Mouse (Mus musculus) limb, embryonic 12.5 days (tissue): ENCODE measurements around the gene Ppp1r12b. TPM values are rescaled to one million over a fixed set of nuclear protein-coding genes. Genes with fewer than 3 reads are reported as not detected.
A peak's percentile ranks its signal among the peaks of the same experiment; 100 is the strongest.

ENCODE experiments used
- ATAC-seq: fragments of 200-750 bp; cut with Nextera tagmentation; 2 replicates; pipeline ENCODE4 v1.8.0; 2017; ENCODE audit warnings: low read depth, moderate TSS enrichment; ENCODE audit not compliant: insufficient number of reproducible peaks, insufficient read depth, low FRiP score, low TSS enrichment
- H3K27ac ChIP-seq: fragments of 300-500 bp; sonication (generic); 2 replicates; pipeline ENCODE4 v1.5.1; 2016; ENCODE audit warnings: mild to moderate bottlenecking, moderate library complexity
- H3K27me3 ChIP-seq: fragments of 300-500 bp; sonication (generic); 2 replicates; pipeline ENCODE4 v1.6.1; 2016; ENCODE audit warnings: mild to moderate bottlenecking, moderate library complexity
- H3K36me3 ChIP-seq: fragments of 300-500 bp; sonication (generic); 2 replicates; pipeline ENCODE4 v1.6.1; 2016; ENCODE audit warnings: mild to moderate bottlenecking, moderate library complexity
- H3K4me1 ChIP-seq: fragments of 300-500 bp; sonication (generic); replicated peaks from 2 replicates; pipeline ENCODE4 v1.6.1; 2016
- H3K4me2 ChIP-seq: fragments of 300-500 bp; sonication (generic); 2 replicates; pipeline ENCODE4 v1.6.1; 2016; ENCODE audit warnings: mild to moderate bottlenecking, moderate library complexity
- H3K4me3 ChIP-seq: fragments of 300-500 bp; sonication (generic); replicated peaks from 2 replicates; pipeline ENCODE4 v1.5.1; 2016; ENCODE audit warnings: mild to moderate bottlenecking
- H3K9ac ChIP-seq: fragments of 300-500 bp; sonication (generic); replicated peaks from 2 replicates; pipeline ENCODE4 v1.6.1; 2016; ENCODE audit warnings: mild to moderate bottlenecking, moderate library complexity
- H3K9me3 ChIP-seq: fragments of 300-500 bp; sonication (generic); 2 replicates; pipeline ENCODE4 v1.6.1; 2016; ENCODE audit warnings: mild to moderate bottlenecking, moderate library complexity
- WGBS: fragments of 180-500 bp; shearing (Covaris S2); methylation state at CpG from one replicate; pipeline ENCODE4 v1.1.7; 2016; 5-methylcytosine and 5-hydroxymethylcytosine counted together
- polyA plus RNA-seq: library from polyadenylated mRNA; unstranded; fragments of >200 nt; fragmentation: Nextera tagmentation; extraction: Ambion mirVana; gene quantifications from 2 replicates; pipeline ENCODE4 v1.2.1, GENCODE M21; 2016

Ppp1r12b gene
- polyA plus RNA-seq, 1 experiment from 2014 or later, result 7.7 TPM

- H3K4me3 ChIP-seq, result peak overlapping the region; percentile 51
- peaks cover 21% of the 10 kb centered on the region for H3K4me1 ChIP-seq
- H3K27ac ChIP-seq, result 0 out of 2 replicates have a peak overlapping the region, but pooled peaks have one; percentile 29
- no peaks in the 10 kb centered on the region for H3K36me3 ChIP-seq
- H3K9ac ChIP-seq, result peak overlapping the region; percentile 56
- no peaks in the 10 kb centered on the region for H3K9me3 ChIP-seq
- peak; percentile 52 for ATAC-seq
- WGBS, result 30% methylated on average over 48 of the region's 48 CpGs
- peak overlapping the region; percentile 93 for H3K4me2 ChIP-seq
- H3K27me3 ChIP-seq, result peaks cover 29% of the 10 kb centered on the region
Measured at GRCm38 (mm10) chr1:134987173-134987961, 31.6 kb upstream of the Ppp1r12b start.

GRCm38 (mm10) chr1:134972920-134973319, 17.2 kb upstream of the Ppp1r12b start:
- Histone ChIP-seq H3K27ac (no peak overlapping the region), H3K4me3 (no peak overlapping the region), H3K4me2 (no peak overlapping the region), H3K4me1 (0 out of 2 replicates have a peak, but pooled peaks cover 10% of the 10 kb centered on the region), H3K36me3 (peaks cover 66% of the 10 kb centered on the region), H3K9me3 (no peaks in the 10 kb centered on the region), H3K9ac (no peak overlapping the region), H3K27me3 (no peaks in the 10 kb centered on the region)
- 62% methylated on average over 1 of the region's 1 CpGs for WGBS
- ATAC-seq, result no peak

- Histone ChIP-seq H3K4me3 (no peak overlapping the region), H3K27me3 (no peaks in the 10 kb centered on the region), H3K9ac (no peak overlapping the region), H3K4me2 (no peak overlapping the region), H3K36me3 (peaks cover 32% of the 10 kb centered on the region), H3K9me3 (no peaks in the 10 kb centered on the region), H3K4me1 (peaks cover 11% of the 10 kb centered on the region), H3K27ac (no peak overlapping the region)
- ATAC-seq, result no peak
- WGBS, result 95% methylated on average over 2 of the region's 2 CpGs
Measured at GRCm38 (mm10) chr1:134965430-134965829, 9.7 kb upstream of the Ppp1r12b start.

- 5% methylated on average over 11 of the region's 11 CpGs for WGBS
- Histone ChIP-seq H3K4me2 (peak overlapping the region; percentile 69), H3K27ac (peak overlapping the region; percentile 45; the same call in 1 of the 2 replicates), H3K4me3 (peak overlapping the region; percentile 68), H3K9ac (peak overlapping the region; percentile 57; the same call in 1 of the 2 replicates), H3K9me3 (no peaks in the 10 kb centered on the region), H3K4me1 (peaks cover 11% of the 10 kb centered on the region), H3K27me3 (no peaks in the 10 kb centered on the region), H3K36me3 (peaks cover 6% of the 10 kb centered on the region)
- 0 out of 2 replicates have a peak, but pooled peaks have one; percentile 34 for ATAC-seq
Measured at GRCm38 (mm10) chr1:134962821-134963220, 7.1 kb upstream of the Ppp1r12b start.

- H3K4me1 ChIP-seq, result peaks cover 11% of the 10 kb centered on the region
- no peaks in the 10 kb centered on the region for H3K27me3 ChIP-seq
- WGBS, result 2% methylated on average over 50 of the region's 50 CpGs
- H3K9ac ChIP-seq, result peak within 1 kb of the TSS; percentile 57
- peak within 1 kb of the TSS; percentile 69 for H3K4me2 ChIP-seq
- no peaks in the 10 kb centered on the region for H3K9me3 ChIP-seq
- ATAC-seq, result peak; percentile 99
- peak within 1 kb of the TSS; percentile 45; the same call in 1 of the 2 replicates for H3K27ac ChIP-seq
- peak within 1 kb of the TSS; percentile 68 for H3K4me3 ChIP-seq
- peaks cover 3% of the 10 kb centered on the region; the same call in 1 of the 2 replicates for H3K36me3 ChIP-seq
Measured at GRCm38 (mm10) chr1:134962053-134962803, 6.5 kb upstream of the Ppp1r12b start, which contains the start of gene Ube2t. Ube2t (plus strand) TSS chr1:134962565.

DNA sequence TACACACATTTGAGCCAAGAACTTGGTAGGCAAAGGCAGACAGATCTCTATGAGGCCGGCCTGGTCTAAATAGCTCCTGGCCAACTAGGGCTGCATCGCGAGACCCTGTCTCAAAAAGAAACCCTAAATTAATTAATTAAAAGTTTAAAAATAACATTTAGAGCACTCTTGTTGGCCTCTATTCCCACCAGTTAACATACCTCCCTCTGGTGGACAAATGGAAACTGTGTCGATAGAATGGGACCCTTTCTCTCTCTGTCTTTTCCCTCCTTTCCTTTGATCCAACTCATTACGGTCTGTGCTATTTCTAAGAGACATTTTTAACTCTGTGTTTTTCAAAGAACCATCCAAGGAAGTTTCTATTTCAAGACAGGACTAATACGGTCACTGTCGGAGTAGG, 4.9 kb upstream of the Ppp1r12b start:
- no peak overlapping the region for H3K4me2 ChIP-seq
- H3K4me1 ChIP-seq, result peaks cover 11% of the 10 kb centered on the region
- H3K36me3 ChIP-seq, result peaks cover 3% of the 10 kb centered on the region; the same call in 1 of the 2 replicates
- no peaks in the 10 kb centered on the region for H3K27me3 ChIP-seq
- no peak for ATAC-seq
- 70% methylated on average over 7 of the region's 7 CpGs for WGBS
- no peak overlapping the region for H3K9ac ChIP-seq
- H3K9me3 ChIP-seq, result no peaks in the 10 kb centered on the region
- no peak overlapping the region for H3K27ac ChIP-seq
- no peak overlapping the region for H3K4me3 ChIP-seq

GRCm38 (mm10) chr1:134955050-134955636, 599 bp downstream of the Ppp1r12b start:
- peak overlapping the region; percentile 90 for H3K27ac ChIP-seq
- no peaks in the 10 kb centered on the region for H3K4me1 ChIP-seq
- H3K4me2 ChIP-seq, result peak overlapping the region; percentile 76
- WGBS, result 4% methylated on average over 16 of the region's 16 CpGs
- peak; percentile 48 for ATAC-seq
- peak overlapping the region; percentile 76 for H3K9ac ChIP-seq
- H3K36me3 ChIP-seq, result no peaks in the 10 kb centered on the region
- H3K27me3 ChIP-seq, result no peaks in the 10 kb centered on the region
- H3K4me3 ChIP-seq, result peak overlapping the region; percentile 76
- H3K9me3 ChIP-seq, result no peaks in the 10 kb centered on the region

DNA sequence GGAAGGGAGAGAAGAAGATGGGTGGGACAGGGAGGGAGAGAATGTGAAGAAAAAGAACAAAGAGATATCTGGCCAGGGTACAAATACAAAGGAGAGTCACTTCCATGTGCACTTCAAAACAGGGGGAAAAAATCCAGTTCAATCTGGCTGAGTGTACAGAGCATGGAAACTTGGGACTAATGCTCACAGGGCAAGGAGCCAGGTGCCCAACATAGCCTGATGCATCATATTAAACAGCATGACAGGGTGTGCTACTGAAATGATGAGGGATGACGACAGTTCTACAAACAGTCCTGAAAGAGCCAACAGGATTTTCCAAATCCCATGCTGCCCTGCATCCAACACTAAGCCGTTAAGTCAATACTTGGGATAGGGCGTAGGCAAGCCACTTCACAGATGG, 5.8 kb downstream of the Ppp1r12b start:
- Histone ChIP-seq H3K9ac (no peak overlapping the region), H3K27me3 (no peaks in the 10 kb centered on the region), H3K9me3 (no peaks in the 10 kb centered on the region), H3K36me3 (no peaks in the 10 kb centered on the region; the same call in 1 of the 2 replicates), H3K4me1 (no peaks in the 10 kb centered on the region), H3K4me2 (no peak overlapping the region), H3K4me3 (no peak overlapping the region), H3K27ac (no peak overlapping the region)
- WGBS, result 89% methylated on average over 3 of the region's 3 CpGs
- no peak for ATAC-seq

DNA sequence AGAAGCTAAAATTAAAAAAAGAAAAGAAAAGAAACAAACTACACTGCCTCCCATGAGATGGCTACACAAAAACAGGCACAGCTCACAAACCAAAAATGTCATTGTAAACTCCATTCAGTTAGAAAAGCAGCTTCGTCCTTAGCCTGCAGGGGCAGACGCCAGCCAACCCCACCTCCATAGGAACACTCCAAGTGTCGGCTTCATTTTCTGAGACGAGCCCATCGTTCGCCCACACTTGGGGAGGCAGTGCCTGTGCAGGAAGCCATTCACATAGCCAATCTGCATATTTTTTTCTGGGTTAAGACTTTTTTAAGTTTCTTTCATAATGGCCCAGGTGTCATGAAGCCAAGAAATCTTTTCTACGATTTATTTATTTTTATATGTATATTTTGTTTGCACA, 8.2 kb downstream of the Ppp1r12b start:
- ATAC-seq, result no peak
- no peaks in the 10 kb centered on the region for H3K27me3 ChIP-seq
- H3K4me3 ChIP-seq, result no peak overlapping the region
- 78% methylated on average over 7 of the region's 7 CpGs for WGBS
- H3K4me2 ChIP-seq, result no peak overlapping the region
- H3K9me3 ChIP-seq, result no peaks in the 10 kb centered on the region
- no peaks in the 10 kb centered on the region for H3K4me1 ChIP-seq
- no peak overlapping the region for H3K9ac ChIP-seq
- no peaks in the 10 kb centered on the region; the same call in 1 of the 2 replicates for H3K36me3 ChIP-seq
- no peak overlapping the region for H3K27ac ChIP-seq

GRCm38 (mm10) chr1:134942898-134943297, 12.8 kb downstream of the Ppp1r12b start:
- ATAC-seq, result no peak
- H3K27ac ChIP-seq, result no peak overlapping the region
- H3K9ac ChIP-seq, result no peak overlapping the region
- H3K4me3 ChIP-seq, result no peak overlapping the region
- no peaks in the 10 kb centered on the region; the same call in 1 of the 2 replicates for H3K36me3 ChIP-seq
- no peaks in the 10 kb centered on the region for H3K4me1 ChIP-seq
- WGBS, result 93% methylated on average over 2 of the region's 2 CpGs
- H3K9me3 ChIP-seq, result no peaks in the 10 kb centered on the region
- H3K4me2 ChIP-seq, result no peak overlapping the region
- no peaks in the 10 kb centered on the region for H3K27me3 ChIP-seq

- no peaks in the 10 kb centered on the region for H3K36me3 ChIP-seq
- ATAC-seq, result no peak
- H3K4me3 ChIP-seq, result no peak overlapping the region
- H3K9ac ChIP-seq, result no peak overlapping the region
- H3K9me3 ChIP-seq, result no peaks in the 10 kb centered on the region
- H3K4me1 ChIP-seq, result no peaks in the 10 kb centered on the region
- H3K27ac ChIP-seq, result no peak overlapping the region
- no peak overlapping the region for H3K4me2 ChIP-seq
- WGBS, result 36% methylated on average over 4 of the region's 4 CpGs
- H3K27me3 ChIP-seq, result no peaks in the 10 kb centered on the region
Measured at GRCm38 (mm10) chr1:134940863-134941262, 14.9 kb downstream of the Ppp1r12b start.
